Mouse (Mus musculus) G1E (cell line): ENCODE measurements around the gene Cacng5. TPM values are rescaled to one million over a fixed set of nuclear protein-coding genes. Genes with fewer than 3 reads are reported as not detected.

Experiments
- ATAC-seq: 2 replicates; pipeline ENCODE4 v1.8.0; 2016; ENCODE audit warnings: mild to moderate bottlenecking; ENCODE audit not compliant: insufficient number of reproducible peaks, poor library complexity, low FRiP score, severe bottlenecking; ENCODE audit errors: extremely low read depth
- DNase-seq: peaks from one replicate; pipeline ENCODE4 v3.0.0; 2012; ENCODE audit warnings: low spot score
- H3K27me3 ChIP-seq: 2 replicates; pipeline ENCODE4 v1.6.1; 2012; ENCODE audit warnings: mild to moderate bottlenecking, low read length, inconsistent platforms; ENCODE audit not compliant: insufficient read depth
- H3K36me3 ChIP-seq: replicated peaks from 2 replicates; pipeline ENCODE3; 2012; ENCODE audit warnings: mild to moderate bottlenecking, inconsistent platforms
- H3K4me1 ChIP-seq: 2 replicates; pipeline ENCODE4 v1.6.1; 2012; ENCODE audit warnings: low read depth, low read length, inconsistent platforms, mixed read lengths; ENCODE audit not compliant: insufficient read depth
- H3K4me3 ChIP-seq: 2 replicates; pipeline ENCODE4 v1.5.1; 2012; ENCODE audit warnings: low read depth, mild to moderate bottlenecking, inconsistent platforms, low read length, moderate library complexity, mixed read lengths
- H3K9me3 ChIP-seq: replicated peaks from 2 replicates; pipeline ENCODE4 v1.6.1; 2012; ENCODE audit warnings: inconsistent platforms
- CTCF ChIP-seq: IDR thresholded peaks from 2 replicates; pipeline ENCODE4 v1.5.1; 2012; ENCODE audit warnings: low read depth, low read length, inconsistent platforms, mixed read lengths
- GATA1 ChIP-seq: IDR thresholded peaks from 2 replicates; pipeline ENCODE4 v1.6.1; 2012; ENCODE audit warnings: borderline replicate concordance, low read length, inconsistent platforms, mixed read lengths
- GATA2 ChIP-seq: IDR thresholded peaks from 2 replicates; pipeline ENCODE4 v1.6.1; 2012; ENCODE audit warnings: low read depth, low read length, inconsistent platforms, borderline replicate concordance
- POLR2AphosphoS5 ChIP-seq: IDR thresholded peaks from 2 replicates; pipeline ENCODE4 v1.6.1; 2012; ENCODE audit warnings: low read depth, low read length, inconsistent platforms; ENCODE audit not compliant: insufficient replicate concordance
- TAL1 ChIP-seq: conservative IDR thresholded peaks from 2 replicates; pipeline ENCODE4 v1.6.1; 2012; ENCODE audit warnings: low read depth, low read length, inconsistent platforms, mixed read lengths
- polyA plus RNA-seq: library from polyadenylated mRNA; stranded (reverse); fragments of >175 nt; gene quantifications from 2 replicates; pipeline ENCODE4 v1.2.3, GENCODE M21; 2012
- total RNA-seq, 2 experiments: library from RNA; stranded (forward) in 1 of 2; stranded (reverse) in 1 of 2; fragments of 200-1000 nt in 1 of 2; fragments of >200 nt in 1 of 2; fragmentation: Nextera tagmentation in 1 of 2; gene quantifications; 2 replicates each; pipeline ENCODE4 v1.2.3; 2014 to 2017

Gene Cacng5
- total and polyA plus RNA-seq, 3 experiments, result not detected

DNA sequence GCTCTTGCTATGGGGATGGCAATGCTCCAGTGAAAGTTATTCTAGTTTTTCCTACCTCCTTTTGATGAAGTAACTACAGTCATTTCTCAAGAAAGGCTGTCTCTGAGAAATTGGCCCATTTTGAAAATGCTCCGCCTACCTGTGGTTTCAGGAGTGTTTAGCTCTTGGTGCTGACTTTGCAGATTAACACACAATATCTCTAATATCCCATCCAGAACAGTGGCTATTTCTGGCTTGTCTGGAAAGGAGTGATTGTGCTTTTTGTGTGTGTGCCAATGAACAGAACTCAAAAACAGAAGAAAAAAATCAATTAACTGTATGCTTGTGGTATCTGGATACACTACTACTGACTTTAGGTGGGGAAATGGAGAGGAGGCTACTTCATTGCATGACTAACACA is 33.1 kb upstream of the Cacng5 start:
- DNase-seq, result no peak
- no peaks in the 10 kb centered on the region for H3K27me3 ChIP-seq

DNA sequence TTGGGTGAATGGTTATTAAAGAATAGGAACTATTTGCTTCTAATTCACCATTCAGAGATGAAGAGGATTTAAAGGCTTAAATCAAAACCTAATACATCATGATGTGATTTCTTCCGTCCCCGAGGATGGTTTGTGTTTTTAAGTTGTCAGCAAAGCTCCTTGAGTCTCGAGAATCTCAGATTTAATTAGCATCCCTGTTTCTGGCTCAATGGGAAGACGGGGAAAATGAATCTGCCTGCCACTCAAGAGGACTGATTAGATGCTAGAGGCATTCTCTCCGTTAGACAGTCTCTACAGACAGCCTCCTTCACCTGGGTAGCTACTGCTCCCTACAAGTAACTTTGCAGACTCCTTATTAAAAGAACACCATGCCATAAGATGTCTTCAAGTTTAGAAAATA is 32.0 kb upstream of the Cacng5 start:
- ATAC-seq, result no peak
- peaks cover 39% of the 10 kb centered on the region for H3K9me3 ChIP-seq
- H3K4me3 ChIP-seq, result no peak overlapping the region
- no peak for TF ChIP-seq GATA1
- TF ChIP-seq GATA2, result no peak
- no peak for TF ChIP-seq TAL1
- TF ChIP-seq POLR2AphosphoS5, result no peak
- TF ChIP-seq CTCF, result no peak
- DNase-seq, result no peak
- no peaks in the 10 kb centered on the region for H3K4me1 ChIP-seq
- no peaks in the 10 kb centered on the region for H3K36me3 ChIP-seq
- H3K27me3 ChIP-seq, result no peaks in the 10 kb centered on the region

More for the DNA sequence above, 33.1 kb upstream of the Cacng5 start:
- H3K36me3 ChIP-seq, result no peaks in the 10 kb centered on the region
- no peaks in the 10 kb centered on the region for H3K4me1 ChIP-seq
- H3K9me3 ChIP-seq, result peaks cover 47% of the 10 kb centered on the region
- no peak for ATAC-seq
- no peak overlapping the region for H3K4me3 ChIP-seq
- TF ChIP-seq CTCF, result no peak
- TF ChIP-seq GATA2, result no peak
- TF ChIP-seq TAL1, result no peak
- TF ChIP-seq GATA1, result no peak
- TF ChIP-seq POLR2AphosphoS5, result no peak

DNA sequence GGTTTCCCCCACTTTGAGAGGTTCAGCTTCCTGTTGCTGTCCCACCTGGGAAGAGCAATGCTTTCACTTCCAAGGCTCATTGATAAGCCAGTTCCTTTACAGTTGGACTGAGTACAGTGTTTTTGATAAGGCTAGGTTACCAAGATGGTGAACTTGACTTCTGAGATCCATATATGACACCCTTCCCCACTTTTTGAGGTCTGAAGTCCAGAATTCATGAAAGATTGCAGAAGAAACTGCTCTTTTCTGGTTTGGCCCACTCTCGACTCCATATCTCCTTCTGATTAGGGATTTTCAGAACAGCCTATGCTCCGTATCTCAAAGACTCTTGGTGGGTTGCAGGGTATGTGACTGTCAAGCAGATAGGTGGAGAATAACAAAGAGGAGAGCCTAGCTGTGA is 22.1 kb upstream of the Cacng5 start:
- H3K4me1 ChIP-seq, result no peaks in the 10 kb centered on the region
- H3K27me3 ChIP-seq, result no peaks in the 10 kb centered on the region
- no peak overlapping the region for H3K4me3 ChIP-seq
- TF ChIP-seq GATA1, result no peak
- no peak for TF ChIP-seq GATA2
- TF ChIP-seq CTCF, result no peak
- TF ChIP-seq POLR2AphosphoS5, result no peak
- no peak for TF ChIP-seq TAL1
- DNase-seq (no peak), ATAC-seq (no peak)
- no peaks in the 10 kb centered on the region for H3K36me3 ChIP-seq
- H3K9me3 ChIP-seq, result peaks cover 22% of the 10 kb centered on the region

DNA sequence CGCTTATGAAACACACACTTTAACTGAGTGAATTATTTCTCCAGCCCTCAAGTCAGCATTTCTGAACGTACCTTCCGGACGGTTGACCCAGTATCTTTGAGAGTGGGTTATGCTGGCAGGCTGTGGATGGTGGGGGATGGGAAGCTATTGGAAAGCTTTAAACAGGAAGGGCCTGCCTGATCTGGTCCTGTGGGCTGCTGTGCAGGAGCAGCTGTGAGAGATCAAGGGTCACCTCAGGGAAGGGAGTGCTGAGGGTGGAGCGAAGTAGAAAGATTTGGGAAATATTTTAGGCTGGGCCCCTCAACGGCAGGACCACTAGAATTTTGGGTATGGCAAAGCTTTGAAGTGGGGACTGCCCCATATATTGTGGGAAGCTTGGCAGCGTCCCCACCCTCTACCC is 16.9 kb upstream of the Cacng5 start:
- ATAC-seq (no peak), DNase-seq (no peak)
- Histone ChIP-seq H3K36me3 (no peaks in the 10 kb centered on the region), H3K4me3 (no peak overlapping the region), H3K27me3 (no peaks in the 10 kb centered on the region), H3K9me3 (peaks cover 45% of the 10 kb centered on the region), H3K4me1 (no peaks in the 10 kb centered on the region)
- no peak for TF ChIP-seq GATA2
- no peak for TF ChIP-seq POLR2AphosphoS5
- no peak for TF ChIP-seq CTCF
- no peak for TF ChIP-seq TAL1
- no peak for TF ChIP-seq GATA1

DNA sequence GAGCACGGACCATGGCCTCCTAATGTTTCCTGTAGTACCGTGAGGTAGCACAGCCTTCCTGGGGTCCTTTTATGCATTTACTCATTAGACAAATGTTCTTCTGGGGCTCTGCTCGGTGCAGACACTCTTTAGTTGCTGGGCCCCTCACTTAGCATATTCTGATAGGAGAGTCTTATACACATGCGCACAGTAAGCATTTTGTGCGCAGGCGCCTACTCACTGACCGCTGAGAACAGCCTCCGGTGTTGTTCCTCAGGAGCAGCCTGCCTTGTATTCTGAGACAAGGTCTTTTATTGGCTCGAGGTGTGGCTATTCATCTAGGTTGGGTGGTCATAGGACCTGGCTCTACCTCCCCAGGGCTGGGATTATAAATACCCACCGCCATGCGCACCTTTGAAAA is 16.4 kb upstream of the Cacng5 start:
- H3K36me3 ChIP-seq, result no peaks in the 10 kb centered on the region
- TF ChIP-seq GATA1 (no peak), TAL1 (no peak), CTCF (no peak), POLR2AphosphoS5 (no peak), GATA2 (no peak)
- ATAC-seq, result no peak
- peaks cover 44% of the 10 kb centered on the region for H3K9me3 ChIP-seq
- H3K4me3 ChIP-seq, result no peak overlapping the region
- DNase-seq, result no peak
- no peaks in the 10 kb centered on the region for H3K4me1 ChIP-seq
- H3K27me3 ChIP-seq, result no peaks in the 10 kb centered on the region

DNA sequence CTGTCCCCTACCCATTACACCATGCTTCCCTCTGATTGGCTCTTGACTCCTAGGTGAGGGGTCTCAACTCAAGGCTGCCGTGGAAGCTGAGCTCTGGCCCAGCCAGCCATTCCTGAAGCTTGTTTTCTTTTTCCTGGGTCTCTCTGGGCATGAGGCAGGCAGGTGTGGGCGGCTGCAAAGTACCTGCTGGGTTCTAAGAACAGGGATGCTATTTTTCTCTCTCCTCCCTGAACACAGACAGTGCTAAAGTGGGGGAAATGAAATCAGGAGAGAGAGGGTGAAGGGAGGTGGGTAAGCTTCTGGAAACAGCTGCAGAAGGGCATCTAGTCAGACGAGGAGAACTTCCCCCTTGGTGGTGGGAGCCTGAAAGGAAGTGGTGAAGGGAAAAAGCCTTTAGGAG is 14.9 kb upstream of the Cacng5 start:
- Histone ChIP-seq H3K36me3 (no peaks in the 10 kb centered on the region), H3K27me3 (no peaks in the 10 kb centered on the region), H3K4me3 (no peak overlapping the region), H3K4me1 (no peaks in the 10 kb centered on the region), H3K9me3 (peaks cover 38% of the 10 kb centered on the region)
- DNase-seq (no peak), ATAC-seq (no peak)
- TF ChIP-seq GATA2, result no peak
- TF ChIP-seq POLR2AphosphoS5, result no peak
- TF ChIP-seq TAL1, result no peak
- TF ChIP-seq CTCF, result no peak
- no peak for TF ChIP-seq GATA1

DNA sequence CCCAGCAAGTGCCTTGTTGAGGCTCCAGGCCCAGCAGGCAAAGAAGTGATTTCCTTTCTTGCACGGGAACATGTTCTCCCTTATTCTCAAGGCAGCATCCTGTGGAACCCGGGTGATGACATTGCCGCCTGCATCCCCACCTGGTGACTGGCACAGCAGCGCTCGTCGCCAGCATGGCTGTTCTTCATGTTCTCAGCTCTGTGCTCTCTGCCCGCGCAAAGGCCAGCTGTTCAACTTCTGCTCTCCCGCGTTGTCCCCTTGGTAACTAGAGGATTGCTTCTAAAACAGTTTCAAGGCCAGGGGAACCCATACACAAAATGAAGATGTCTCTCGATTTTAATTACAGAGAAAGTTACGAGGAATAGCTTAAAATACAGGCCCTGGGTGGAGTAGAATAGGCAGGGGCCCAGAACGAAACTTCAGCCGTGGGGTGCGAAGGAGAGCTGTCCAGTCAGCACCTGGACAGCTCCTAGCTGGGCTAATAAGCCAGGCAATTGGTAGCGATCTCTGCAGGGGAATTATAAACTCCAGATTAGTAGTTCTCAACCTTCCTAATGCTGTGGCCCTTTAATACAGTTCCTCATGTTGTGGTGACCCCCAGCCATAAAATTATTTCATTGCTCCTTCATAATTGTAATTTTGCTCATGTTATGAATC is 5.1 kb upstream of the Cacng5 start:
- Histone ChIP-seq H3K9me3 (peaks cover 73% of the 10 kb centered on the region), H3K36me3 (no peaks in the 10 kb centered on the region), H3K4me3 (no peak overlapping the region), H3K27me3 (no peaks in the 10 kb centered on the region), H3K4me1 (no peaks in the 10 kb centered on the region)
- DNase-seq (no peak), ATAC-seq (no peak)
- TF ChIP-seq POLR2AphosphoS5 (no peak), CTCF (no peak), GATA2 (no peak), TAL1 (no peak), GATA1 (no peak)
